Mouse (Mus musculus) frontal cortex, adult 2 months (tissue): ENCODE data around the gene Farsa. TPM values are rescaled to one million over a fixed set of nuclear protein-coding genes. Genes with fewer than 3 reads are reported as not detected.
"Not testable (repeated sequence)": the region's sequence is repeated elsewhere in the genome, so short reads cannot be mapped to it uniquely, and the experiment has no call there.

Experiments
- DNase-seq, 2 experiments: peaks; one replicate each; pipeline ENCODE4 v3.0.0; 2022; ENCODE audit warnings: low spot score in 1 of 2; ENCODE audit errors: extremely low spot score in 1 of 2
- polyA plus RNA-seq: library from polyadenylated mRNA; depleted of rRNA; stranded (reverse); fragments of >200 nt; gene quantifications from 2 replicates; pipeline ENCODE4 v1.2.3, GENCODE M21; 2012; rRNA removed

Gene Farsa
- polyA plus RNA-seq = 59.6 and 59.7 TPM in 2 replicates

GRCm38 (mm10) chr8:84856864-84857441, at the start of gene Farsa:
TSS of gene Farsa (plus strand) at chr8:84856989.
- DNase-seq = peak; percentile 80 to 97

- DNase-seq = no peak
These were observed 47.5 kb upstream of the Farsa start for GRCm38 (mm10) chr8:84809109-84809940.

DNA sequence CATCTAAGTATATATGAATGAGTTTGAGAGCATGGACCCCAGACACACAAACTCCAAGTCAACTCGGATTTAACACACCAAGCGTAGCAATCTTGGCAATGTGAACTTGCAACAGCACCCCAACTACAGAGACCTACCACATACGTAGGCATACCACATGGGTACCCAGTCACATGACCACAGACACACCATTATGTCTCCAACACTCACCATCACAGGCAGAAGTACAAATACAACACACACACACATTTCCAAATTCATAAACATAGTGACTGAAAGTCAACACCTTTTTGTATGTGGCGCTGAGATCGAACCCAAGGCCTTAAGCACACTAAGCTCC, 46.9 kb upstream of the Farsa start:
- DNase-seq = no peak

- peak; percentile 90 to 99 for DNase-seq
These were observed 45.9 kb upstream of the Farsa start for GRCm38 (mm10) chr8:84810896-84811295.

DNA sequence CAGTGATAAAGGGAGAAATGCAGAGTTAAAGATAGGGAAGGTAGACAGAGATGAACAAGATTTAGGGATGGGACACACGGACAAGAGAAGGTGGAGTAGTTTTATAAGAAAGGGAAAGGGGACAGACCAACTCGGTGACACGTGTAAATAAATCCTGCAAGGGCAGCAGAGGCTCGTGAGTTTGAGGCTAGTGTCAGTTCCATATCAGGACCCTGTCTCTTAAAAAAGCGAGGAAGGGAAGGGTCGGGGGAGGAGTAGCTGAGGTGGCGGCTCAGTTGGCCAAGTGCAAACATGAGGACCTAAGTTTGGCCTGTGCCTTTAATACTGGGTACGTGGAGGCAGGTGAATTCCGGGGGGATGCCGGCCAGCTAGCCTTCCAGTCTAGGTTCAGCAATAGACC, 45.5 kb upstream of the Farsa start:
- no peak for DNase-seq

GRCm38 (mm10) chr8:84813059-84813458, 43.7 kb upstream of the Farsa start:
- DNase-seq = peak in 1 of 2 experiments; percentile 96

GRCm38 (mm10) chr8:84813830-84814229, 43.0 kb upstream of the Farsa start:
- DNase-seq = no peak

DNA sequence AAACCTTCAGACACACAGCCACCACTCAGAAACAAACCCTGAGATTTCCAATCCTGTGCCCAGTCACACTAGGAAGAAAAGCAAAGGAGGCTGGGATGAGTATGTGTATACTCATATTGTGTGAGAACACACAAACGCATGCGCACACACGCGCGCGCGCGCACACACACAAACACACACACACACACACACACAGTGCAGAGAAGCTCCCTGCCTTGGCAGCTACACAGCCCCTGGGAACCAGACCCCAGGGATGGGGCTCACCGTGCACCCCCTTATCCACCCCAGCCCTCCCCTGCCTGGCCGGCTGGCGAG, 42.6 kb upstream of the Farsa start:
- no peak for DNase-seq

DNA sequence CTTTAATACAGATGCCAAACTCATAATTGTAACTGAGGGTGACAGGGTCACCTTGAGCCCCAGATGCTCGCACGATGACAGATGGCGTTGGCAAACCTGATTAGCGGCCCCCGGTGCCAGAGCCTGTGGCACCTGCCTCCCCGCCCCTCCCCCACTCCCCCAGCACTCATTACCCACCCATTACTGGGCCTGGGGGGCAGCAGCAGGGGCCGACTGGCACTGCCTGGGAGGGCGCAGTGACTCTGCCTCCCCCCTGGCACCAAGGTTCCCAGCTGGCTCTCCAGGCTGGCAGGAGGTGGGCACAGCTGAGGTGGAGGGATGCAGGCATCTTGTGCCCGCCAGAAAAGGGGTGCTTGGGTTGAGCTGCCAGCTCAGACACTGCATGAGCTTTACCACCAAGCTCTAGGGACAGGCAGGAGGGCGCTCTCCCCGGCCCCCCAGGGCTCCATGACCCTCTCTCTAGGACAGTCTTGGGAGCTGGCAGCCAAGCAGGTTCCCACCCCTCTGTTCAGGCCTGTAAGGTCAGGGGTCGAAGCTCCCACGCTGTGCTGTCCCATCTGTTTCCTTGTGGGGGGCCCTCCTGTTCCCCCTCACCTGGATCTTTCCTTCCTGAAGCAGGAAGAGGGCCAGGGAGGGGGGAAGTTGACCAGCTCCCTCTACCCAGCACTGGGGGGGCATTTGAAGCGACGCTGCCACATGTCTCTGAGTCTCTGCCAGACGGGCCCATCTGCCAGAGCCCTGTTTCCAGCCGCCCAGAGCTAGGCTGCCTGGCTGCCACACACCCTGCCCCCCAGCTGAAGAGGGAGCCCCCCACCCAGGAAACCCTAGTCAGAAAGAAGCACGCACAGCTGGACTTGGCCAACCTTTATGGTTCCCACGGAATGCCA, 42.0 kb upstream of the Farsa start:
- no peak for DNase-seq

GRCm38 (mm10) chr8:84815547-84815946, 41.2 kb upstream of the Farsa start:
- DNase-seq = peak; percentile 89 to 99

- DNase-seq = no peak
These were observed 40.7 kb upstream of the Farsa start for GRCm38 (mm10) chr8:84816117-84816516.

DNA sequence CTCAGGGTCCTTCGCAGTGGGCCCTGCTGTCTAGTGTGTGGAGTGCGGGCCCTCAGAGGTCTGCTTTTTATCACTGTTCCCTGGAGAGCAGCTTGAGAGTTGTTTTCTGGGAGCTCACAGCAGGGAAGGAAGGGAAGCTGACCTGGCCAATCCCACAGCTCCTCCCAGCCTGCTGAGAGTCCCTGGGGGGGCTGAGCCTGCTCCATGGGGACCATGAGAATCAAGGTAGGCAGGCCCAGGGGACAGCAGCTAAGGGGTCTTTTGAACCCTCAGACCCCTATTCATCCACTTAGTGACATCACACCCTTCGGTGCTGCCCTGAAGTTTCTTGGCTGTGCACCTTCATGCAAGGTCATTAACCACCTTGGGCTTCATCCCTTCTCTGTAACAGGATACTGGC, 34.1 kb upstream of the Farsa start, which contains the start of gene Dand5:
Gene Dand5 (minus strand): TSS at position 101 of the 400 bp plus-strand sequence.
- no peak for DNase-seq

GRCm38 (mm10) chr8:84823653-84824052, 33.1 kb upstream of the Farsa start:
- DNase-seq = peak in 1 of 2 experiments; percentile 73

- no peak for DNase-seq
These were observed 31.2 kb upstream of the Farsa start for GRCm38 (mm10) chr8:84825636-84826035.

DNA sequence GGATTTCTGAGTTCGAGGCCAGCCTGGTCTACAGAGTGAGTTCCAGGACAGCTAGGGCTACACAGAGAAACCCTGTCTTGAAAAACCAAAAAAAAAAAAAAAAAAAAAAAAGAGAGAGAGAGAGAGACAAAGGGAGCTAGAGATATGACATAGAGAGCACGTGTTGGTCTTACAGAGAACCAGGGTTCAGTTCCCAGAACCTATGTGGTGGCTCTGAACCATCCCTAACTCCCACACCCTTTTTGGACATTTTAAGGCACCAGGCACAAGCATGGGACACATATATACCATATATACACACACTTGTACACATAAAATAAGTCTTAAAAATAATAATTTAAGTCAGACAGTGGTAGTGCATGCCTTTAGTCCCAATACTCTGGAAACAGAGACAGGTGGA, 30.3 kb upstream of the Farsa start:
- DNase-seq = not testable (repeated sequence)

DNA sequence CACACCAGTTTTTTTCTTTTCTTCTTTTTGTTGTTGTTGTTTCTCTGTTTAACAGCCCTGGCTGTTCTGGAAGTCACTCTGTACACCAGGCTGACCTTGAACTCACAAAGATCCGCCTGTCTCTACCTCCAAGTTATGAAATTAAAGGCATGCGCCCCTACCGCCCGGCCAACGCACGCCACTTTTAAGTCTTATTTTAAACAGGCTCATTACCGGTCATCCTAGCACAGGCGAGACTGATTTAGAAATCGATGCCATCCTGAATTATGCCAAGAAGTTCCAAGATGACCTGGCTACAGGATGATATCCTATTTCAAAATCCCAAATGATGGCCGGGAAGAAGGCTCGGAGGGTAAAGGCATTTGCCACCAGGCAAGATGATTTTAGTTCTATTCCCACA, 25.3 kb upstream of the Farsa start, which contains the start of gene Gadd45gip1:
Gene Gadd45gip1 (plus strand): TSS at position 33 of the 400 bp plus-strand sequence.
- no peak for DNase-seq

GRCm38 (mm10) chr8:84832034-84832717, 24.6 kb upstream of the Farsa start:
- DNase-seq = peak in 1 of 2 experiments; percentile 78

DNA sequence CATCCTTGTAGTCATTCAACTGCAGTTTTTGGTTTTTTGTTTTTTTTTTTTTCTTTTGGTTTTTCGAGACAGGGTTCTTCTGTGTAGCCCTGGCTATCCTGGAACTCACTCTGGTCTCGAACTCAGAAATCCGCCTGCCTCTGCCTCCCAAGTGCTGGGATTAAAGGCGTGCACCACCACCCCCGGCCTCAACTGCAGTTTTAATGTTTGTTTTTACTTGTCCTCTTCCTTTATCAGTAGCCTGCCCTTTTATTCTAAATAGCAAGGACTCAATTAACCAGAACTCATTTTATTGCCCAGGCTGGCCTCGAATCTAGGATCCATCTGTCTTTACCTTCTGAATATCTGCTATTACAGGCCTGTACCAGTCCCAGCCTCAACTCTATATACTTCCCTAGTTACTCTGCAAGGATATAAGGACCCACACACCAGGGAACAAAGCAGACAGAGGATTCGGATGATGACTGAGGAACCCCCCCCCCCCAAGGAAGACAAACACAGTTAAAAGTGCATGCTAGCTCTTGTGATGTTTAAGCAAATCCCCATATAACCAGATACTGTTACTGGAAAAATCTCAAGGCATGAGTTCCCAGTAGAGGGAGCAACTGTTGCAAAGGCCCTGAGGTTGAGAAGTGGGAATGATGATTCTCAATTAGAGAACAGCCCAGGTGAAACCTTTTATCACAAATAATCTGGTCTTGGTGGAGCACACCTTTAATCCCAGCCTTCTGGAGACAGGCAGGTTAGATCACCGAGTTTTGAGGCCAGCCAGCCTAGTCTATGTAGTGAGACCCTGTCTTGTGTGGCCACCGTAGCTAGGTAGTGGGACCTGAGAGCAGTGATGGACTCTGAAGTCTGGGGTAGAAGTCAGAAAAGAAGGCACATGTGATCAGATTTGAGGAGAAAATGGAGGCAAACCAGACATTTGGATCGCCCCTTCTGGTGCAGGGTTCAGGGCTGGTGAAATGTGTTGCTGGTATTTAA, 23.7 kb upstream of the Farsa start:
- DNase-seq = no peak
